Mouse (Mus musculus): ENCODE measurements around the gene Nfe2l1. TPM values are rescaled to one million over a fixed set of nuclear protein-coding genes. Genes with fewer than 3 reads are reported as not detected.

Nfe2l1 gene
- polyA plus RNA-seq, 1 experiment from 2014 or later: 59.6 TPM

DNA sequence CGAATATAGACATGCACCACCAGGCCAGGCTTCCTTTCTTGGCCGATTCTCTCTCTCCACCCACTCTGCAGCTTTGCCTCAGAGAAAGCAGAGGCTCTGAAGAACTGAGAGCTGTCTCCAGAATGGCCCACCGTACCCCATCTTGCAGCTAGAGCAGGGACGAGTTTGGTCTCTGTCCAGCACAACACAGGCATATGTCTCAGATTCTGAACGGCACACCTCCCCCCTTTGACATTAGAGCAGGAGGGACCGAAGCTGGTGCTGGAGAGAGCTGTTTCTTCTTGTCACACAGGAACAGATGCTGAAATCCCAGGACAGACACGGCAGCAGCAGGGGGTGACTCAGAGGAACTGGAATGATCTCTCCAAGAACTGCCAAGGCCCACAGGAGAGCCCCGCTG is 10.5 kb upstream of the Nfe2l1 start:
- H3K4me2 ChIP-seq (replicated peaks): no peak overlapping the region
- no peaks in the 10 kb centered on the region for H3K9me3 ChIP-seq
- H3K27me3 ChIP-seq: no peaks in the 10 kb centered on the region
- no peaks in the 10 kb centered on the region for H3K36me3 ChIP-seq
- H3K4me1 ChIP-seq: no peaks in the 10 kb centered on the region
- WGBS: 42% methylated on average over 8 of the region's 8 CpGs
- ATAC-seq (replicated peaks): no peak
- H3K27ac ChIP-seq (replicated peaks): 0 out of 2 replicates have a peak overlapping the region, but pooled peaks have one; percentile 15
- no peak overlapping the region for H3K4me3 ChIP-seq
- H3K9ac ChIP-seq (replicated peaks): no peak overlapping the region

DNA sequence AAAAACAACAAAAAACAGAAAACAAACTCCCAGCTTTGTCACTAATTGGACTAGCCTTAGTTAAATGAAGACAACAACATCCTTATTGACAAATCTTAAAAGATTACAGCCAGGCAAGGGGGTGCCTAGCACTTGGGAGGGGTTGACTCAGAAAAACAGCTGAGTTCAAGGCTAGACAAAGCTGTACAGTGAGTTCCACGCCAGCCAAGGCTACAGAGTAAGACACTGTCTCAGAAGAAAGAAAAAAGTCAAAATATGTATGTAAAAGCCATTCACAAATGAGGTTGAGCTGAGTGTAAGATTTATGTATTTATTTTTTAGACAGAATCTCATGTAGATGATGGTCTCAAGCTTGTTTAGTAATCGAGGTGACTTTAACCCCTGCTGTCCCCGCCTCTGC is 10.1 kb upstream of the Nfe2l1 start:
- WGBS: 67% methylated on average over 3 of the region's 3 CpGs

DNA sequence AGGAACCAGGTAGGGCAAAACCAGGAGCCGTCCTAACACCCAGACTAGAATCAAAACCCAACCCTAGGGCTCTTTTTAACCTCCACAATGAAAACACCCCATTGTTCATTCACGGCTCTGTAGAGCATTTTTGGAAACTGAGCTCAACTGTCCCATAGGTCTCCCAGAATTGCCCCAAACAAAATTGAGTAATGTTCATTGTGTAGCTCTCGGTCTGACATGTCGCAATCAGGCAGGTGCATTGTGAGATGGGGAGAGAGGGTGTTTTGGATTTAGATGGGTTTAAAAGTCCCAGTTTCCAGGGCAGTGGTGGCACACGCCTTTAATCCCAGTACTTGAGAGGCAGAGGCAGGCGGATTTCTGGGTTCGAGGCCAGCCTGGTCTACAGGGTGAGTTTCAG is 9.7 kb upstream of the Nfe2l1 start:
- Histone ChIP-seq H3K27ac (replicated peaks) (no peak overlapping the region), H3K27me3 (no peaks in the 10 kb centered on the region), H3K4me3 (no peak overlapping the region), H3K36me3 (no peaks in the 10 kb centered on the region), H3K9me3 (no peaks in the 10 kb centered on the region), H3K9ac (replicated peaks) (no peak overlapping the region), H3K4me2 (replicated peaks) (no peak overlapping the region), H3K4me1 (no peaks in the 10 kb centered on the region)
- ATAC-seq (replicated peaks): no peak
- 72% methylated on average over 7 of the region's 7 CpGs for WGBS

More for the DNA sequence above, 10.1 kb upstream of the Nfe2l1 start:
- ATAC-seq (replicated peaks): no peak
- Histone ChIP-seq H3K4me2 (replicated peaks) (no peak overlapping the region), H3K36me3 (no peaks in the 10 kb centered on the region), H3K4me1 (no peaks in the 10 kb centered on the region), H3K27ac (replicated peaks) (no peak overlapping the region), H3K27me3 (no peaks in the 10 kb centered on the region), H3K4me3 (no peak overlapping the region), H3K9me3 (no peaks in the 10 kb centered on the region), H3K9ac (replicated peaks) (no peak overlapping the region)

DNA sequence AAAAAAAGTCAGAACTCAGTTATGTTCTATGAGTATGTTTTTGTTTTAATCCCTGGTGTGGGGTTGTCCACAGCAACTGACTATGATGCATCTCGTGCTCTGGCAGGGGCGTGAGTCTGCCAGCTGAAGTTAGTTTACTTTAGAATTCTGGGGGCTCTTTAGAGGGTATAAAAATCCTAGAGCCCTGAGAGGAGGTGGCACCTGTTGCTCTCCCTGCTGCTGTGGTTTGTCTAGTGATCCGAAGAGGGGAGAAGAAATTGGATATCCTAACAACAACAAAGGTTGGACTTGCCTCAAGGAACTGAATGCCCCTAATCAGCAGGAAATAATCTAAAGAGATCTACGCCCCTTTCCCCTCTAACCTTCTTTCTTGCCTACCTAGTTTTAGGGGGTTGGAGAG is 8.6 kb upstream of the Nfe2l1 start:
- Histone ChIP-seq H3K9ac (replicated peaks) (no peak overlapping the region), H3K4me3 (no peak overlapping the region), H3K36me3 (no peaks in the 10 kb centered on the region), H3K9me3 (no peaks in the 10 kb centered on the region), H3K27me3 (no peaks in the 10 kb centered on the region), H3K27ac (replicated peaks) (no peak overlapping the region), H3K4me1 (no peaks in the 10 kb centered on the region), H3K4me2 (replicated peaks) (no peak overlapping the region)
- 66% methylated on average over 4 of the region's 4 CpGs for WGBS
- ATAC-seq (replicated peaks): no peak

DNA sequence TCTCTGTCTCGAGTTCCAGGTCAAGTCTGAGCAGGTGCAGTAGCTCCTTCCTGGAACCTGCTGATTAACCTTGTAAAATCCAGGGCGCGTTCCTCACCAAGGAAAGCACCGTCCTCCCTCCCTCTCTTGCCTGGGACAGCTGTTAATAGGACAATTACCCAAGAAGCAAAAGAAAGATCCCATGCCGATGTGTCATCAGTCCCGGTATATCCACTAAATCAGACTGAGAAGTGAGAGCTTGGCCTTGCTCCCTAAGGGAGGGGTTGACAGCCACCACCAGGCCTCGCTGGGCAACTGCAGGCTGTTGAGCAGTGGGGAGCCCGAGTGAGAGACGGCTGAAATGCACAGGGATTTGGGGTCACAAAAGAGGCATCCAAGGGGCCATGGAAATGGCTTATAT is 7.5 kb upstream of the Nfe2l1 start:
- H3K4me2 ChIP-seq (replicated peaks): no peak overlapping the region
- H3K9me3 ChIP-seq: no peaks in the 10 kb centered on the region

DNA sequence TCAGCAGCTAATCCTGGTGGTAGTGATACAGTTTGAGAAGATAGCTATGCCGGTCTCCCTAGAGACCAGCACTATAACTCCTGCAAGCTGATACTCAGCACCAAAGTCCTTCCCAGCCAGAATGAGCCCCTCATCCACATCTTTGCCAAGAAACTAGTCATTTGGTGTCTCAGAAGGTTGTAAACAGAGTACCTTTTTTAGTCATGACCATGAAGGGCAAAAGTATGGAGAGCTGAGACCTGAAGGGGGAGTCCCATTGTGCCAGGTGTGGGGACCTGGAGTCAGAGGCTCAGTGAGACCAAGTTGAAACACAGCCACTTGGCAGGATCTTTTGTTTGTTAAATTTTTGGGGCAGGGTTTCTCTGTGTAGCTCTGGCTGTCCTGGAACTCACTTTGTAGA is 4.4 kb upstream of the Nfe2l1 start:
- ATAC-seq (replicated peaks): no peak
- no peaks in the 10 kb centered on the region for H3K9me3 ChIP-seq
- no peak overlapping the region for H3K9ac ChIP-seq (replicated peaks)
- H3K36me3 ChIP-seq: no peaks in the 10 kb centered on the region
- H3K27ac ChIP-seq (replicated peaks): no peak overlapping the region
- H3K27me3 ChIP-seq: no peaks in the 10 kb centered on the region
- H3K4me1 ChIP-seq: peaks cover 5% of the 10 kb centered on the region
- no peak overlapping the region for H3K4me2 ChIP-seq (replicated peaks)
- H3K4me3 ChIP-seq: no peak overlapping the region
- 97% methylated on average over 1 of the region's 1 CpGs for WGBS

More for the DNA sequence above, 7.5 kb upstream of the Nfe2l1 start:
- no peaks in the 10 kb centered on the region for H3K27me3 ChIP-seq
- H3K4me3 ChIP-seq: no peak overlapping the region
- no peak overlapping the region for H3K27ac ChIP-seq (replicated peaks)
- no peaks in the 10 kb centered on the region for H3K36me3 ChIP-seq
- no peaks in the 10 kb centered on the region for H3K4me1 ChIP-seq
- 32% methylated on average over 9 of the region's 9 CpGs for WGBS
- no peak overlapping the region for H3K9ac ChIP-seq (replicated peaks)
- no peak for ATAC-seq (replicated peaks)

DNA sequence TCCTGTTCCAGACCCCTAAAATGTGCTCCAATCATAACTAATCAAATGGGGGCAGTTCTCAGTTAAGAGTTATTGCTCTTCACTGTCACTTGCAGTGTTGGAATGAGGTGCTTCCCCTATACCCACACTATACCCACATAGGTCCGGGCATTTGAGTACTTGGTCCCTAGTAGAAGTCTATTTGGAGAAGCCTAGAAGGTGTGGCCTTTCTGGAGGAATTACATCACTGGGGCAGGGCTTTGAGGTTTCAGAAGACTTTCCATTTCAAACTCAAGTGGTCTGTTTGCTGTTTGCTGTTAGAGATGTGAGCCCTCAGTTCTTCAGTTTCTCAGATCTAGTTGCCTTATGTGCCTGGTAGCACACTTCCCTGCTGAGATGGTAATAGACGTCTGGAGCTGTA is 3.2 kb upstream of the Nfe2l1 start:
- H3K9me3 ChIP-seq: no peaks in the 10 kb centered on the region
- H3K27ac ChIP-seq (replicated peaks): no peak overlapping the region
- H3K4me3 ChIP-seq: no peak overlapping the region
- 62% methylated on average over 2 of the region's 2 CpGs for WGBS
- H3K4me1 ChIP-seq: peaks cover 17% of the 10 kb centered on the region
- H3K36me3 ChIP-seq: no peaks in the 10 kb centered on the region
- no peak overlapping the region for H3K9ac ChIP-seq (replicated peaks)
- no peaks in the 10 kb centered on the region for H3K27me3 ChIP-seq
- ATAC-seq (replicated peaks): no peak
- H3K4me2 ChIP-seq (replicated peaks): no peak overlapping the region

DNA sequence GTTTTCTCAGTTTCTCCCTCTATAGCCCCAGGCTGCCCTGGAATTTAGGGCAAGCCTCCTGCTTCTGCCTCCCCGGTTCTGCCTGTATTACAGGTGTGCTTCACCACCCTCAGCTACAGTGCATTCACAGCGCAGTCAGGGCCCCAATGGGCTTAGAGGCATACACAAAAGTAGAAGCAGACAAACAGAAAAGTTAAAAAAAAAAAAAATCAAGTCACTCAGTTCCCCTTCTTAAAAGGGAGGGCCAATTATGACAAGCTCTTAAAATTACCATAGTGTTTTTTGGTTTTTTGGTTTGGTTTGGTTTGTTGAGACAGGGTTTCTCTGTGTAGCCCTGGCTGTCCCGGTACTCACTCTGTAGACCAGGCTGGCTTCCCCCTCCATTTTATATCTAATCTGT is 2.8 kb upstream of the Nfe2l1 start:
- no peak for ATAC-seq (replicated peaks)
- no peak overlapping the region for H3K9ac ChIP-seq (replicated peaks)
- H3K4me2 ChIP-seq (replicated peaks): no peak overlapping the region
- WGBS: 89% methylated on average over 3 of the region's 3 CpGs
- no peak overlapping the region for H3K27ac ChIP-seq (replicated peaks)
- no peak overlapping the region for H3K4me3 ChIP-seq
- H3K9me3 ChIP-seq: no peaks in the 10 kb centered on the region
- H3K36me3 ChIP-seq: 0 out of 2 replicates have a peak, but pooled peaks cover 3% of the 10 kb centered on the region
- no peaks in the 10 kb centered on the region for H3K27me3 ChIP-seq
- peaks cover 21% of the 10 kb centered on the region for H3K4me1 ChIP-seq

DNA sequence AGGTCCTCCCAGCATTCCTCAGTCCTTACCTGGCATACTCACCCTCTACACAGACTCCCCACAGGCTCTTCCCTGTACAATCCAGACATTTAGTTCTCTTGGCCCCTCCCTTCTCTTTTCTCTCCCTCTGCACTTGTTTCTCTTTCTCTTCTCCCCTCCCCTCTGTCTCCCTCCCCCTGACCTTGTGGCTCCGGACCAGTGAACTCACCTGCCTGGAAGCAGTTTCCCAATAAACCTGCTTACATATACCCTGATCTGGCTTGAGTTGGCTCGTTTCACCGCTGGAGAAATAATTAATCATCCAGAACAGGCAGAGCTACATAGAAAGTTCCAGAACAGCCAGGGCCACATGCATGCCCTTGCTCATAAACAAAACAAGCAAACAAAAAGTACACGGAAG is 1.7 kb upstream of the Nfe2l1 start:
- Histone ChIP-seq H3K4me3 (no peak overlapping the region), H3K27ac (replicated peaks) (no peak overlapping the region), H3K4me2 (replicated peaks) (no peak overlapping the region), H3K4me1 (peaks cover 31% of the 10 kb centered on the region), H3K27me3 (no peaks in the 10 kb centered on the region), H3K9ac (replicated peaks) (no peak overlapping the region), H3K36me3 (peaks cover 9% of the 10 kb centered on the region; the same call in 1 of the 2 replicates), H3K9me3 (no peaks in the 10 kb centered on the region)
- 81% methylated on average over 4 of the region's 4 CpGs for WGBS
- no peak for ATAC-seq (replicated peaks)

DNA sequence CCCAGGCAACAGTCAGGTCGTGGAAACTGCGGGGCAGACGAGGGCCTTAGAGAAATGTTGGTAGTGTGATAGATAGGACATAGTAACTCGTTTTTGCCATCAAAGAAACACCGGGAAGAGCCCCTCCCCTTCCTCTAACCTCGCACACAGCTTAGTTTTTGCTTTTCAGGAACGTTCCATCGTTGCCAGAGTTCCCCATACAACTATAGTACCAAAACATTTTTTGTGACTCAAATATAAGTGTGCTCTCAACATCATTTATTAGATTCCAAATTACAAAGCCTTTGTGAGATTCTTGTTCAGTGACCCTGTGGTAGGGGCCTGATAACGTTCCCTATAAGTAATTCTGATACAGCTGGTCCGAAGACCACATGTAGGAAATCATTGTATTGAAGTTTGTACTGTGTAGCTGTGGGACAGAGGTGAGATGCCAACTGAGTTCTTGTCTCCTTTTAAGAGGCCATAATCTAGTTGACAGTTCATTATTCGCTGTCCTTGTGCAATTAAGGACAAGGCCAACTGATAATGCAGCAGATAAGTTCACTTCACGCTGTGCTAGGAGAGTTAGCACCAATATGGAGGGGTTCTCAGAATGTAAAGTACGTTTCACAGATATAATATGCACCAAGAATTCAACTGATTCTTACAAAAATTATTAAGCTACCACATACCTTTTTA is 910 bp upstream of the Nfe2l1 start:
- Histone ChIP-seq H3K4me1 (peaks cover 40% of the 10 kb centered on the region), H3K27me3 (no peaks in the 10 kb centered on the region), H3K9me3 (no peaks in the 10 kb centered on the region), H3K27ac (replicated peaks) (peak overlapping the region; percentile 95), H3K4me2 (replicated peaks) (peak overlapping the region; percentile 54), H3K36me3 (peaks cover 14% of the 10 kb centered on the region; the same call in 1 of the 2 replicates), H3K9ac (replicated peaks) (peak overlapping the region; percentile 67), H3K4me3 (peak overlapping the region; percentile 66)
- ATAC-seq (replicated peaks): no peak
- WGBS: 22% methylated on average over 13 of the region's 13 CpGs

DNA sequence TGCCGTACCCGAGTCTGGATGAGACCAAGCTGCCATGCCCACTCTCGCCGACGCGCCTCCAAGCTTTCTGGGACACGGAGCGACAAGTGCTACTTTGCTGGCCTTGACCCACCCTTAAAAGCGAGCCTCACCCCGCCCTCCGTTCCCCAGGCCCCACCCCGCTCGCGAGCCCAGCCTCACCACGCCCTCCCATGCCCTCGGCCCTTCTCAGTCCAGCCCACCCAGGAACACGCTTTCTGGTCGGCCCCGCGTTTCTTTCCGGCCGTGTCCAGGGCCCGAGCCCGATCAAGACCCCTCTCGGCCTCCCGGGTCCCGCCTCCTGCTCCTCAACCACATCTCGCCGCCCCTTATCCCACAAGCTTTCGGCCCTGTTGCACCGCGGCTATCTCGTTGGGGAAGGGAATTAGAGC is 360 bp downstream of the Nfe2l1 start:
- Histone ChIP-seq H3K9ac (replicated peaks) (peak overlapping the region; percentile 81), H3K4me3 (peak overlapping the region; percentile 66), H3K36me3 (peaks cover 14% of the 10 kb centered on the region; the same call in 1 of the 2 replicates), H3K27ac (replicated peaks) (peak overlapping the region; percentile 94), H3K9me3 (no peaks in the 10 kb centered on the region), H3K27me3 (no peaks in the 10 kb centered on the region), H3K4me1 (peaks cover 52% of the 10 kb centered on the region), H3K4me2 (replicated peaks) (peak overlapping the region; percentile 64)
- ATAC-seq (replicated peaks): peak; percentile 26; the same call in 1 of the 2 replicates
- under 1% methylated on average over 33 of the region's 33 CpGs for WGBS

DNA sequence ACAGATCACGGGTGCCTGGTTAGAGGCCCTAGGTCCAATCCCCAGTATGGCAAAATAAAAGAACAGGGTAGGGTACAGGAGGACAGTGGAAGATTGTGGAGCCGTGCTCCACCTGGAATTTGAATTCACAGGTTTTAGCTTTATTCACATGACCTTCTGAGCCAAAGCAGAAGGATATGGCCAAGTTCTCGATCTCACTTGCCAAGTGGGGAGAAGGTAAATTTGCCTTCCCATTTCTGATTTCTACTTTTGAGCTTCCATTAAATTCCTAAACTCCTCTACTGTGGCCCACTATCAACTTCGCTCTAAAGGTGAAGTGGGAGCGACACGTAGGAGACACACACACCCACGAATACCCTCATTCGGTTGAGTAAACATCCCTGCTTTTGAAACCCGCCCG is 887 bp downstream of the Nfe2l1 start:
- H3K36me3 ChIP-seq: peaks cover 14% of the 10 kb centered on the region; the same call in 1 of the 2 replicates
- WGBS: 14% methylated on average over 10 of the region's 10 CpGs
- no peak for ATAC-seq (replicated peaks)
- no peaks in the 10 kb centered on the region for H3K9me3 ChIP-seq
- H3K4me1 ChIP-seq: peaks cover 56% of the 10 kb centered on the region
- peak overlapping the region; percentile 66 for H3K4me3 ChIP-seq
- peak overlapping the region; percentile 94 for H3K27ac ChIP-seq (replicated peaks)
- H3K27me3 ChIP-seq: no peaks in the 10 kb centered on the region
- peak overlapping the region; percentile 81 for H3K9ac ChIP-seq (replicated peaks)
- peak overlapping the region; percentile 64 for H3K4me2 ChIP-seq (replicated peaks)

DNA sequence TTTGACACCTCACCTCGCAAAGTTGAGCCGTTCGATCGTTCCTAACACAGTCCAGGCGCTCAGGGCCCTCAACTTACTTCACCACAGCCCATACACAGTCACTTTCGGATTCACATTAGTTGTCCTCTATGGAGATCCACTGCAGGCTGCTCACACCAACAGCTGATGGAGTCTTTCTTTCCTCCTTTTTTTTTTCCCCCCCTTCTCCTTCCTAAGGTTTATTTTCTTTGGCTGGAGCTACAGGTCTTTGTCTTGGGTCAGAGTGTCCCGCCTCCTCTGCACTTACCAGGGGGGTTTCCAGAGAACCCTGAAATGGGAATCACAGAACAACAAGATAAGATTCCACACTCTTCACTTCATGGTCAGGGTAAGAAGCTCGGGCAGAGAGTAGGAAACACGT is 1.9 kb downstream of the Nfe2l1 start:
- Histone ChIP-seq H3K9ac (replicated peaks) (0 out of 2 replicates have a peak overlapping the region, but pooled peaks have one; percentile 13), H3K4me1 (peaks cover 65% of the 10 kb centered on the region), H3K27me3 (no peaks in the 10 kb centered on the region), H3K4me2 (replicated peaks) (no peak overlapping the region; the same call in 1 of the 2 replicates), H3K36me3 (peaks cover 14% of the 10 kb centered on the region; the same call in 1 of the 2 replicates), H3K9me3 (no peaks in the 10 kb centered on the region), H3K27ac (replicated peaks) (no peak overlapping the region), H3K4me3 (0 out of 2 replicates have a peak overlapping the region, but pooled peaks have one; percentile 1)
- WGBS: 86% methylated on average over 9 of the region's 9 CpGs
- no peak for ATAC-seq (replicated peaks)
